Mouse (Mus musculus): Measurements from ENCODE around the gene Ccpg1os. TPM values are rescaled to one million over a fixed set of nuclear protein-coding genes. Genes with fewer than 3 reads are reported as not detected.

Ccpg1os gene
- polyA plus RNA-seq, 1 experiment from 2014 or later = 19.1 TPM

DNA sequence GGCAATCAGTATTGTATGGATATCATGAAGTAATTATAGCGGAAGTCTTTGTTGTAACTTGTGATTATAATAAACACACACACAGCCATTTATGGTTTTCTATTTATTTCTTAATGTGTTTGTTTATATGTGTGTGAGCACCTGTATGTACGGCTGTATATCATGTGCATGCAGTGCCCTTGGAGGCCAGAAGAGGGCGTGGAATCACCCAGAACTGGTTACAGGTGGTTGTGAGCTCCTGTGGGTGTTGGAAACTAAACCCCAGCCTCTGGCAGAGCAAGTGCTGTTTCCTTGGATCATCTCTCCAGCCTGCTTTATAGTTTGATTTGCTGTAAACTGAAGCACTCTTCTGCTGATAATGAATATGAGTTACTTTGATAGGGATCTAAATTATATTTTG is 41.8 kb downstream of the Ccpg1os start:
- Histone ChIP-seq H3K4me2 (ENCODE audit: low read length) (no peak overlapping the region), H3K27ac (ENCODE audit: low read length) (no peak overlapping the region), H3K36me3 (ENCODE audit: control insufficient read depth, insufficient read depth) (peaks cover 22% of the 10 kb centered on the region), H3K4me3 (replicated peaks; ENCODE audit: low read length) (no peak overlapping the region), H3K4me1 (replicated peaks; ENCODE audit: control insufficient read depth, insufficient read depth, low read length) (no peaks in the 10 kb centered on the region), H3K27me3 (replicated peaks; ENCODE audit: control insufficient read depth, insufficient read depth, low read length) (no peaks in the 10 kb centered on the region), H3K9ac (replicated peaks; ENCODE audit: low read depth, low read length) (no peak overlapping the region), H3K9me3 (ENCODE audit: control insufficient read depth, low read length) (peaks cover 3% of the 10 kb centered on the region)
- WGBS = 57% methylated on average over 3 of the region's 3 CpGs
- ATAC-seq = no peak

DNA sequence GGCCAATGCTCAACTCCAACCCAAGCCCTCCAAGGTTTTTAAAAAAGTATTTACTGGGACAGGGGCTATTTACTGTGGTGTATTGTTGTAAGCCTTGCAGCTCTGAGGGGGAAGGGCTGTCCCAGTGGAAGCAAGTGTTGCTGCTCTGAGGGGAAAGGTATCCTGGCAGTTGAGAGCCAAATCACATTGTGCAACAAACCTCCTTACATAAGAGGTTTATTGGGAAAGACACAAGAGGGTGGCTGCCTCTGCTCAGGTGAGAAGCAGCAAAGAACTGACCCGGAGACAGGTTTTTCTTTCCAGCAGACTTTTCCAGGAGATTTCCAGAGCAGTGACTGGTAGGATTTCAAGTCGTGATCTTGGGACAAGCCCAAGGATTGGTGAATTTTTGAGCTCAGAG is 48.9 kb downstream of the Ccpg1os start:
- ATAC-seq = no peak
- WGBS = 81% methylated on average over 2 of the region's 2 CpGs

DNA sequence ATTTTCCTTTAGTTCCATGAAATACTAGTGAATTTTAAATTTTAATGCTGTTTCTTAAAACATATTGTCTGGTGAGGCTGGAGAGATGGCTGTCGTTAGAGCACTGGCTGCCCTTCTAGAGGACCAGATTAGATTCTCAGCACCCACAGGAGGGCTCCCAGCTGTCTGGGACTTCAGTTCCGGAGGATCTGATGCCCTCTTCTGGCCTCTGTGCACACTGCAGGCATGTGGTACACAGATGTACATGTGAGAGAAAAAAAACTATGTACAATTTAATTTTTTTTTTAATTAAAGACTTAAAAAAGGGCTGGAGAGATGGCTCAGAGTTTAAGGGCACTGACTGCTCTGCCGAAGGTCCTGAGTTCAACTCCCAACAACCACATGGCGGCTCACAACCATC is 49.9 kb downstream of the Ccpg1os start:
- no peaks in the 10 kb centered on the region for H3K36me3 ChIP-seq (ENCODE audit: control insufficient read depth, insufficient read depth)
- no peak overlapping the region for H3K4me2 ChIP-seq (ENCODE audit: low read length)
- no peak overlapping the region for H3K9ac ChIP-seq (replicated peaks; ENCODE audit: low read depth, low read length)
- no peaks in the 10 kb centered on the region for H3K9me3 ChIP-seq (ENCODE audit: control insufficient read depth, low read length)
- 89% methylated on average over 4 of the region's 4 CpGs for WGBS
- no peaks in the 10 kb centered on the region for H3K27me3 ChIP-seq (replicated peaks; ENCODE audit: control insufficient read depth, insufficient read depth, low read length)
- H3K4me1 ChIP-seq (replicated peaks; ENCODE audit: control insufficient read depth, insufficient read depth, low read length) = no peaks in the 10 kb centered on the region; the same call in 1 of the 2 replicates
- no peak overlapping the region for H3K4me3 ChIP-seq (replicated peaks; ENCODE audit: low read length)
- ATAC-seq = no peak
- no peak overlapping the region for H3K27ac ChIP-seq (ENCODE audit: low read length)

More for the DNA sequence above, 48.9 kb downstream of the Ccpg1os start:
- no peak overlapping the region for H3K4me2 ChIP-seq (ENCODE audit: low read length)
- no peaks in the 10 kb centered on the region for H3K36me3 ChIP-seq (ENCODE audit: control insufficient read depth, insufficient read depth)
- H3K4me3 ChIP-seq (replicated peaks; ENCODE audit: low read length) = no peak overlapping the region
- H3K9me3 ChIP-seq (ENCODE audit: control insufficient read depth, low read length) = no peaks in the 10 kb centered on the region
- no peak overlapping the region for H3K9ac ChIP-seq (replicated peaks; ENCODE audit: low read depth, low read length)
- no peaks in the 10 kb centered on the region for H3K27me3 ChIP-seq (replicated peaks; ENCODE audit: control insufficient read depth, insufficient read depth, low read length)
- no peaks in the 10 kb centered on the region; the same call in 1 of the 2 replicates for H3K4me1 ChIP-seq (replicated peaks; ENCODE audit: control insufficient read depth, insufficient read depth, low read length)
- no peak overlapping the region for H3K27ac ChIP-seq (ENCODE audit: low read length)

DNA sequence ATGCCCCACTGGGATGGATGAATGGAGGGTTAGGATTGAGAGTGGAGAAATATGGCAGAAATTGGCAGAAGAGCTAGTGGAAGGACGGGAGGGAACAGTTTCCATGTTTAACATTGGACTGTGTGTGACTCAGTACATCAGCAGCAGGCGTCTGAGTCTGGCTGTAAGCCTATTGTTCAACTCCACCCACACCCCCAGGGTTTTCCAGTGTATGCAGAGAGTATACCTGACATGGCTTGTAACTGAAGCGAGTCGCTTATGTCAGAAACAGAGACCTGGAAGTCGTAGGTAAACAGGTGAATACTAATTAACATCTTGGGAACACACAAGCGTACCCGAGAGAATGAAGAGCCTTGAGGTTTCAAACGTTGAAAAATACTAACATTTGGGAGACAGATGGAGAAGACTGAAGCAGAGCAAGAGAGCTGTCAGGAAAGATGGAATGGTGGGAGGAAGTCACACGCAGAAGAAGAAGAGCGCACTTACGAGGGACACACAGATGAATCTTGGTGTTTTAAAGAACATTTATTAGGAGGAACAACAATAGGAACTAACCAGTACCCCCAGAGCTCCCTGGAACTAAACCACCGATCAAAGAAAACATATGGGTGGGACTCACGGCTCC is 53.9 kb downstream of the Ccpg1os start:
- Histone ChIP-seq H3K9me3 (ENCODE audit: control insufficient read depth, low read length) (no peaks in the 10 kb centered on the region), H3K4me2 (ENCODE audit: low read length) (no peak overlapping the region), H3K36me3 (ENCODE audit: control insufficient read depth, insufficient read depth) (no peaks in the 10 kb centered on the region), H3K4me1 (replicated peaks; ENCODE audit: control insufficient read depth, insufficient read depth, low read length) (peaks cover 19% of the 10 kb centered on the region), H3K27ac (ENCODE audit: low read length) (peak overlapping the region; percentile 5), H3K9ac (replicated peaks; ENCODE audit: low read depth, low read length) (no peak overlapping the region), H3K4me3 (replicated peaks; ENCODE audit: low read length) (no peak overlapping the region), H3K27me3 (replicated peaks; ENCODE audit: control insufficient read depth, insufficient read depth, low read length) (no peaks in the 10 kb centered on the region)
- WGBS = 71% methylated on average over 13 of the region's 13 CpGs
- peak; percentile 21; the same call in 1 of the 2 replicates for ATAC-seq

Small RNAs within 50 kb of the gene (microRNA-seq; reads per million reads assigned to microRNA genes)
- not detected for gene Gm27353

Other genes starting within 250 kb of the Ccpg1os start
- 0.19 and 0.21 TPM in 2 replicates for gene Prtg, start 178.5 kb downstream of the Ccpg1os start, polyA plus RNA-seq (2015; fragmentation: Nextera tagmentation; extraction: Ambion mirVana)
- 14.3 and 15.1 TPM in 2 replicates for gene Pygo1, start 59.7 kb downstream of the Ccpg1os start, polyA plus RNA-seq (2015; fragmentation: Nextera tagmentation; extraction: Ambion mirVana)
- 1.7 and 1.8 TPM in 2 replicates for gene Dyx1c1, start 26.6 kb downstream of the Ccpg1os start, polyA plus RNA-seq (2015; fragmentation: Nextera tagmentation; extraction: Ambion mirVana)
- gene Gm44503, start 26.5 kb downstream of the Ccpg1os start, polyA plus RNA-seq (2015; fragmentation: Nextera tagmentation; extraction: Ambion mirVana) = not detected in 2 replicates
- gene Ccpg1, start within 50 bp of the Ccpg1os start, polyA plus RNA-seq (2015; fragmentation: Nextera tagmentation; extraction: Ambion mirVana) = 56.7 and 58.2 TPM in 2 replicates
- gene Pigb, start 55.0 kb upstream of the Ccpg1os start, polyA plus RNA-seq (2015; fragmentation: Nextera tagmentation; extraction: Ambion mirVana) = 13.6 and 14.3 TPM in 2 replicates
- gene Rab27a, start 59.5 kb upstream of the Ccpg1os start, polyA plus RNA-seq (2015; fragmentation: Nextera tagmentation; extraction: Ambion mirVana) = 1.2 and 1.9 TPM in 2 replicates
- gene Khdc3, start 116.5 kb upstream of the Ccpg1os start, polyA plus RNA-seq (2015; fragmentation: Nextera tagmentation; extraction: Ambion mirVana) = not detected in 2 replicates
- gene Gm20509, start 117.1 kb upstream of the Ccpg1os start, polyA plus RNA-seq (2015; fragmentation: Nextera tagmentation; extraction: Ambion mirVana) = not detected in 2 replicates
- gene Rsl24d1, start 128.0 kb upstream of the Ccpg1os start, polyA plus RNA-seq (2015; fragmentation: Nextera tagmentation; extraction: Ambion mirVana) = 118 and 134 TPM in 2 replicates

Data from forebrain, embryonic 16.5 days (tissue).